Mouse (Mus musculus) neural tube, embryonic 11.5 days (tissue): Measurements from ENCODE around the gene Prdx2. TPM values are rescaled to one million over a fixed set of nuclear protein-coding genes. Genes with fewer than 3 reads are reported as not detected.

Experiments
- ATAC-seq: fragments of 200-750 bp; cut with Nextera tagmentation; 2 replicates; pipeline ENCODE4 v1.8.0; 2017; ENCODE audit warnings: moderate number of reproducible peaks, mild to moderate bottlenecking, moderate TSS enrichment, moderate library complexity; ENCODE audit not compliant: insufficient read depth, low FRiP score, low TSS enrichment
- DNase-seq: peaks from one replicate; pipeline ENCODE4 v3.0.0-alpha.2; 2015; ENCODE audit warnings: low spot score
- H3K27ac ChIP-seq: fragments of 300-500 bp; sonication (generic); 2 replicates; pipeline ENCODE4 v1.5.1; 2014; ENCODE audit warnings: low read depth, mild to moderate bottlenecking, low read length
- H3K27me3 ChIP-seq: fragments of 300-500 bp; sonication (generic); 2 replicates; pipeline ENCODE4 v1.6.1; 2014; ENCODE audit warnings: mild to moderate bottlenecking, low read length, mixed read lengths; ENCODE audit not compliant: control insufficient read depth, insufficient read depth
- H3K36me3 ChIP-seq: fragments of 300-500 bp; sonication (generic); 2 replicates; pipeline ENCODE4 v1.6.1; 2014; ENCODE audit warnings: mild to moderate bottlenecking, low read length, moderate library complexity, mixed read lengths; ENCODE audit not compliant: control insufficient read depth, insufficient read depth
- H3K4me1 ChIP-seq: fragments of 300-500 bp; sonication (generic); 2 replicates; pipeline ENCODE4 v1.6.1; 2014; ENCODE audit warnings: low read length, mixed read lengths; ENCODE audit not compliant: control insufficient read depth, insufficient read depth
- H3K4me2 ChIP-seq: fragments of 300-500 bp; sonication (generic); 2 replicates; pipeline ENCODE4 v1.6.1; 2014; ENCODE audit warnings: low read depth, mild to moderate bottlenecking, moderate library complexity
- H3K4me3 ChIP-seq: fragments of 300-500 bp; sonication (generic); 2 replicates; pipeline ENCODE4 v1.5.1; 2014; ENCODE audit warnings: low read depth, low read length
- H3K9ac ChIP-seq: fragments of 300-500 bp; sonication (generic); 2 replicates; pipeline ENCODE4 v1.6.1; 2014; ENCODE audit warnings: mild to moderate bottlenecking, low read length
- H3K9me3 ChIP-seq: fragments of 300-500 bp; sonication (generic); 2 replicates; pipeline ENCODE4 v1.6.1; 2016; ENCODE audit warnings: low read length; ENCODE audit not compliant: control insufficient read depth
- WGBS: fragments of 180-500 bp; shearing (Covaris S2); extraction: QIAGEN DNeasy Blood & Tissue Kit; methylation state at CpG from one replicate; pipeline ENCODE4 v1.1.7; 2014; 5-methylcytosine and 5-hydroxymethylcytosine counted together
- polyA plus RNA-seq: library from polyadenylated mRNA; unstranded; fragments of >200 nt; fragmentation: Nextera tagmentation; extraction: Ambion mirVana; gene quantifications from 2 replicates; pipeline ENCODE4 v1.2.1, GENCODE M21; 2014

Prdx2 gene
- polyA plus RNA-seq, 1 experiment from 2014 or later, result 1,358 TPM

DNA sequence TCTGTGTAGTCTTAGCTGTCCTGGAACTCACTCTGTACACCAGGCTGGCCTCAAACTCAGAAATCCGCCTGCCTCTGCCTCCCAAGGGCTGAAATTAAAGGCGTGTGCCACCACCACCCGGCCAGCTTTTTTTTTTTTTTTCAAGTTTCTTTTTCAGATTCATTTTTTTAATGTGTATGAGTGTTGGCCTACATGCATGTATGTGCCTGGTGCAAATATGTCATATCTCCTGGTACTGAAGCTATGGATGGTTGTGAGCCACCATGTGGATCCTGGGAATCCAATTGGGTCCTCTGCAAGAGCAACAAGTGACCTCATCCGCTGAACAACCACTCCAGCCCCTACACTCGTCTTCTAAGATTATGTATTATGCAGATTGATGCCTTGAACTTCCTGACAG, 18.0 kb downstream of the Prdx2 start:
- 82% methylated on average over 5 of the region's 5 CpGs for WGBS
- H3K9me3 ChIP-seq, result no peaks in the 10 kb centered on the region
- DNase-seq (no peak), ATAC-seq (no peak)
- H3K9ac ChIP-seq, result no peak overlapping the region
- H3K4me3 ChIP-seq, result no peak overlapping the region
- H3K27me3 ChIP-seq, result peaks cover 10% of the 10 kb centered on the region
- H3K4me1 ChIP-seq, result peaks cover 18% of the 10 kb centered on the region
- no peak overlapping the region for H3K4me2 ChIP-seq
- no peak overlapping the region for H3K27ac ChIP-seq
- H3K36me3 ChIP-seq, result no peaks in the 10 kb centered on the region

GRCm38 (mm10) chr8:84987903-84988302, 18.5 kb downstream of the Prdx2 start:
- H3K27ac ChIP-seq, result no peak overlapping the region
- DNase-seq (no peak), ATAC-seq (no peak)
- H3K9me3 ChIP-seq, result no peaks in the 10 kb centered on the region
- no peak overlapping the region for H3K4me3 ChIP-seq
- no peak overlapping the region for H3K4me2 ChIP-seq
- no peak overlapping the region for H3K9ac ChIP-seq
- H3K36me3 ChIP-seq, result no peaks in the 10 kb centered on the region
- 85% methylated on average over 2 of the region's 2 CpGs for WGBS
- peaks cover 10% of the 10 kb centered on the region for H3K27me3 ChIP-seq
- H3K4me1 ChIP-seq, result peaks cover 18% of the 10 kb centered on the region

GRCm38 (mm10) chr8:84989311-84989731, 19.9 kb downstream of the Prdx2 start:
- Histone ChIP-seq H3K36me3 (no peaks in the 10 kb centered on the region), H3K9ac (no peak overlapping the region), H3K27me3 (peaks cover 10% of the 10 kb centered on the region), H3K4me3 (no peak overlapping the region), H3K27ac (no peak overlapping the region), H3K4me2 (peak overlapping the region; percentile 97), H3K9me3 (no peaks in the 10 kb centered on the region), H3K4me1 (peaks cover 18% of the 10 kb centered on the region)
- DNase-seq (no peak), ATAC-seq (no peak)
- 5% methylated on average over 15 of the region's 15 CpGs for WGBS

GRCm38 (mm10) chr8:84989810-84990209, 20.4 kb downstream of the Prdx2 start:
- Histone ChIP-seq H3K4me1 (peaks cover 14% of the 10 kb centered on the region), H3K9me3 (no peaks in the 10 kb centered on the region), H3K36me3 (no peaks in the 10 kb centered on the region), H3K4me2 (peak overlapping the region; percentile 97), H3K4me3 (peak overlapping the region; percentile 56), H3K27me3 (peaks cover 10% of the 10 kb centered on the region), H3K9ac (peak overlapping the region; percentile 68), H3K27ac (no peak overlapping the region)
- 2% methylated on average over 15 of the region's 15 CpGs for WGBS
- ATAC-seq (peak; percentile 60), DNase-seq (peak; percentile 93)

DNA sequence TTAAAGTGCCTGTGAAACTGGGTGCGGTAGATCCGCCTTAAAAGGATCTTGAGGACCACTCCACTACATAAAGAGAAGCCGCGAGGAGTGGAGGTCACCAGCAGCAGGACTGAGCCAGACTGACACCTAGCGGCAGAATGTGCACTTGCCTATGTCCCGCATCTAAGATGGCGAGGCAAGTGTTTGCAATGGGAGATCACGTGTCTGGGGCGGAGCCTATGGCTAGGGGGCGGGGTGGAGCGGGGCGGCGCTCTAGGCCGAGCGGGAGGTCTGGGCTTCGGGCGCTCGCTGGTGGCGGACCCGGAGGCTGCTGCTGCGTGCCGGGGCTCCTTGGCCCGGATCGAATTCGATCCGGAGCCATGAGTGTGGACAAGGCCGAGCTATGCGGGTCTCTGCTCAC, 21.0 kb downstream of the Prdx2 start, which contains the start of gene Hook2:
Gene Hook2 (plus strand): TSS at position 255 of the 400 bp plus-strand sequence.
- Histone ChIP-seq H3K27ac (no peak within 1 kb of the TSS), H3K4me2 (peak within 1 kb of the TSS; percentile 97), H3K9me3 (no peaks in the 10 kb centered on the region), H3K4me1 (peaks cover 9% of the 10 kb centered on the region), H3K27me3 (peaks cover 10% of the 10 kb centered on the region), H3K4me3 (peak within 1 kb of the TSS; percentile 56), H3K36me3 (no peaks in the 10 kb centered on the region), H3K9ac (peak within 1 kb of the TSS; percentile 68)
- 0% methylated on average over 26 of the region's 28 CpGs for WGBS
- DNase-seq (peak; percentile 97), ATAC-seq (peak; percentile 89)

- Histone ChIP-seq H3K4me3 (peak overlapping the region; percentile 56), H3K27me3 (peaks cover 14% of the 10 kb centered on the region), H3K4me1 (peaks cover 5% of the 10 kb centered on the region; the same call in 1 of the 2 replicates), H3K27ac (no peak overlapping the region), H3K4me2 (peak overlapping the region; percentile 97), H3K9ac (peak overlapping the region; percentile 63), H3K9me3 (no peaks in the 10 kb centered on the region), H3K36me3 (no peaks in the 10 kb centered on the region)
- DNase-seq, result peak; percentile 16
- 3% methylated on average over 15 of the region's 15 CpGs for WGBS
- ATAC-seq, result peak; percentile 51
Measured at GRCm38 (mm10) chr8:84990836-84991235, 21.4 kb downstream of the Prdx2 start.

- WGBS, result 95% methylated on average over 9 of the region's 9 CpGs
- Histone ChIP-seq H3K4me3 (no peak overlapping the region), H3K4me1 (peaks cover 6% of the 10 kb centered on the region; the same call in 1 of the 2 replicates), H3K27ac (no peak overlapping the region), H3K4me2 (no peak overlapping the region), H3K36me3 (no peaks in the 10 kb centered on the region), H3K9me3 (no peaks in the 10 kb centered on the region), H3K27me3 (peaks cover 7% of the 10 kb centered on the region; the same call in 1 of the 2 replicates), H3K9ac (no peak overlapping the region)
- DNase-seq (no peak), ATAC-seq (no peak)
Measured at GRCm38 (mm10) chr8:84994375-84994774, 25.0 kb downstream of the Prdx2 start.

DNA sequence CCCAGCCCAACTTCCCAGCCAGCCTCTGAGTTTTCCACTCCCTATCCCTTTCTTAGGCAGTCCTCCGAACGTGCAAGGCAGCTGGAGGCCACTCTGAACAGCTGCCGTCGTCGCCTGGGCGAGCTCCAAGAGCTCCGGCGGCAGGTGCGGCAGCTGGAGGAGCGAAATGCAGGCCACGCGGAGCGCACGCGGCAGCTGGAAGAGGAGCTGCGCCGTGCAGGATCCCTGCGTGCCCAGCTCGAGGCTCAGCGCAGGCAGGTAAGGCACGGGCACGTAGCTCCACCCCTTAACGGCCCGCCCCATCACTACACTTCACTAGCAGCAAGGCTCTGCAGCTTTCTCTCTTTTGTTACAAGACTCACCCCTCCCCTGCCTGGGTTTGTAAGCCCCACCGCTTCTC, 26.3 kb downstream of the Prdx2 start:
- Histone ChIP-seq H3K36me3 (no peaks in the 10 kb centered on the region), H3K9me3 (no peaks in the 10 kb centered on the region), H3K4me2 (no peak overlapping the region), H3K9ac (no peak overlapping the region), H3K4me3 (no peak overlapping the region), H3K27ac (no peak overlapping the region), H3K27me3 (peaks cover 7% of the 10 kb centered on the region; the same call in 1 of the 2 replicates), H3K4me1 (peaks cover 4% of the 10 kb centered on the region; the same call in 1 of the 2 replicates)
- peak; percentile 29 for DNase-seq
- no peak for ATAC-seq
- WGBS, result 26% methylated on average over 25 of the region's 25 CpGs

DNA sequence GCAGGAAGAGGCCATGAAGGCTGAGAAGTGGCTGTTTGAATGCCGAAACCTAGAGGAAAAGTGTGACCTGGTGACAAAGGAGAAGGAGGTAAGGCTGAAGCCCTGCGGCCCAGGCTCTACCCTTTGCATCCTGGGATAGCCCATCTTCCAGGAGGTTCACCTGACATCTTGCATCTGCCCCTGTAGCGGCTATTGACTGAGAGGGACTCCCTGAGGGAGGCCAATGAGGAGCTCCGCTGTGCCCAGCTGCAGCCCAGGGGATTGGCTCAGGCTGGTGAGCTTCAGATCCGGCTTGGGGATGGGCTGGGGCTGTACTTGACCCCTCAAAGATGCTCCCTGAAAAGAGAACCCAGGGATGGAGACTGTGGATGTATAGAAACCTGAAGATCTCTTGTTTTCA, 27.6 kb downstream of the Prdx2 start:
- ATAC-seq (no peak), DNase-seq (no peak)
- no peak overlapping the region for H3K4me2 ChIP-seq
- peaks cover 7% of the 10 kb centered on the region; the same call in 1 of the 2 replicates for H3K27me3 ChIP-seq
- WGBS, result 83% methylated on average over 5 of the region's 5 CpGs
- no peaks in the 10 kb centered on the region for H3K9me3 ChIP-seq
- no peak overlapping the region; the same call in 1 of the 2 replicates for H3K9ac ChIP-seq
- no peak overlapping the region for H3K27ac ChIP-seq
- no peak overlapping the region for H3K4me3 ChIP-seq
- H3K4me1 ChIP-seq, result peaks cover 2% of the 10 kb centered on the region; the same call in 1 of the 2 replicates
- no peaks in the 10 kb centered on the region for H3K36me3 ChIP-seq
